Mouse (Mus musculus) erythroblast, adult 5-6 weeks (primary cell): ENCODE results near the gene Ces1f. TPM values are rescaled to one million over a fixed set of nuclear protein-coding genes. Genes with fewer than 3 reads are reported as not detected.

ENCODE experiments used
- ATAC-seq: replicated peaks from 2 replicates; pipeline ENCODE4 v1.8.0; 2016; ENCODE audit warnings: moderate number of reproducible peaks, mild to moderate bottlenecking, moderate TSS enrichment, inconsistent platforms; ENCODE audit not compliant: poor library complexity, low FRiP score, severe bottlenecking
- total RNA-seq, 2 experiments: library from RNA; stranded (forward) in 1 of 2; stranded (reverse) in 1 of 2; fragments of 150-400 nt in 1 of 2; fragments of 200-764, 138-1000 nt in 1 of 2; gene quantifications; 2 replicates each; pipeline versions ENCODE4 v1.2.3 to v1.2.4; 2015 to 2017; ENCODE audit warnings: low replicate concordance in 2 of 2

The Ces1f gene
- total RNA-seq, 2 experiments from 2014 or later: not detected

DNA sequence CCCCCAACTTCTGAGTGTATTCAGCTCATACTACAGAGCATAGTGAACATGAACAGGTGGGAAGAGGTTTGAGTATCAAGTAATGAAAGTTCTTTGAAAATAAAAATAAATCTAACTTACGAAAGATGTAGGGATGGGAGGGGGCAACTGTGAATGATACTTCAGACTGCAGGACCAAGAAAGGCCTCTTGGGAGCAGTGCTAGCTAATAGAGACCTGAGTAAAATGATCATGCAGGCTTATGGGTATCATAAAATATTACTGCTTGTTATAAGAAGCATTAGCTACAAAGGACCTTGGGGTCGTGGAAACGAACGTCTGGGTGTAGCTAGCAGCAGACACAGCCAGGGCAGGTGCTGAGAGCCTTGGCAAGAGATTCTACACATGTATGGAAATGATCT lies 61.7 kb downstream of the Ces1f start:
- ATAC-seq: no peak

DNA sequence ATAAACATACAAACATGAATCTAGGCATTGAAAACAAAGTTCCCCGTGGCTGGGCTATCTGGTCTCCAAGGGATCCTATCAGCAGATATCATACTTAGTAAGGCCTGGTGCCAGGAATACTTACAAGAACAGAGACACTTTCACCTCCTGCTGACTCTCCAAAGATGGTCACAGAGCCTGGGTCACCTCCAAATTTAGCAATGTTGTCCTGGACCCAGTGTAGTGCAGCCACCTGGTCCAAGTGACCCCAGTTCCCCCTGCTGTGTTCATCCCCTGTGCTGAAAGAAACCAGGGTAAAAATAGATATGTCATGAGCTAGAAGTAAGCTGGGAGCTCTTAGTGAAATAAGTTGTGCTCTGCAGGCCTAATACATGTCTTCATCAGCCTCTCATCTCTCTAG lies 62.2 kb downstream of the Ces1f start:
- no peak for ATAC-seq

DNA sequence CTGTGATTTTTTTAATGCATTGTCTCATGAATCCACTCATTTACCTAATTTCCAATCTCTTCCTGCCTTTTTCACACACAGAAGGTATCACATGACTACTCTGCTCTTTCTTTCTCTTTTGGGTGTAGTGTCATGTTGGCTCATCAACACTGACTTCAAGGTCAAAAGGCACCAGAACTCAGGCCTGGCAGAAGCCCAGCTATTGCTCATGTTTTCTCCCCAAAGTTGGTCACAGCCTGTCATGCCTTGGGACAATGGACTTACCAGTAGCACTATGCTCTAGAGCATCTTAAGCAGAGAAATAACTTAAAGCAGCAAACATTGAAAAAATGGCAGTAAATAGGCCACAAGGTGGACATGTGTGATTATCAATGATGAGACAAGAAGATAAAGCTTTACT lies 68.5 kb downstream of the Ces1f start:
- ATAC-seq: no peak

Other genes starting within 250 kb of the Ces1f start
- gene Ces1a, start 231.6 kb downstream of the Ces1f start, total RNA-seq (2015; ENCODE audit: low replicate concordance): not detected in 2 replicates
- not detected in 2 replicates for gene Ces1a, start 231.6 kb downstream of the Ces1f start, total RNA-seq (2017; ENCODE audit: low replicate concordance)
- not detected in 2 replicates for gene Ces1b, start 199.7 kb downstream of the Ces1f start, total RNA-seq (2015; ENCODE audit: low replicate concordance)
- not detected in 2 replicates for gene Ces1b, start 199.7 kb downstream of the Ces1f start, total RNA-seq (2017; ENCODE audit: low replicate concordance)
- not detected in 2 replicates for gene Ces1c, start 148.5 kb downstream of the Ces1f start, total RNA-seq (2015; ENCODE audit: low replicate concordance)
- not detected in 2 replicates for gene Ces1c, start 148.5 kb downstream of the Ces1f start, total RNA-seq (2017; ENCODE audit: low replicate concordance)
- 0.42 TPM in 1 of 2 replicates, not detected in the other for gene Ces1d, start 81.9 kb downstream of the Ces1f start, total RNA-seq (2015; ENCODE audit: low replicate concordance)
- not detected in 2 replicates for gene Ces1d, start 81.9 kb downstream of the Ces1f start, total RNA-seq (2017; ENCODE audit: low replicate concordance)
- gene Ces1e, start 50.1 kb downstream of the Ces1f start, total RNA-seq (2015; ENCODE audit: low replicate concordance): not detected in 2 replicates
- gene Ces1e, start 50.1 kb downstream of the Ces1f start, total RNA-seq (2017; ENCODE audit: low replicate concordance): not detected in 2 replicates
- gene Ces1g, start 57.6 kb upstream of the Ces1f start, total RNA-seq (2015; ENCODE audit: low replicate concordance): not detected in 2 replicates
- not detected in 2 replicates for gene Ces1g, start 57.6 kb upstream of the Ces1f start, total RNA-seq (2017; ENCODE audit: low replicate concordance)
- gene Ces1h, start 100.0 kb upstream of the Ces1f start, total RNA-seq (2015; ENCODE audit: low replicate concordance): not detected in 2 replicates
- not detected in 2 replicates for gene Ces1h, start 100.0 kb upstream of the Ces1f start, total RNA-seq (2017; ENCODE audit: low replicate concordance)